8 mouse cellular contexts compared by ENCODE assay signal in the genomic region with DNA sequence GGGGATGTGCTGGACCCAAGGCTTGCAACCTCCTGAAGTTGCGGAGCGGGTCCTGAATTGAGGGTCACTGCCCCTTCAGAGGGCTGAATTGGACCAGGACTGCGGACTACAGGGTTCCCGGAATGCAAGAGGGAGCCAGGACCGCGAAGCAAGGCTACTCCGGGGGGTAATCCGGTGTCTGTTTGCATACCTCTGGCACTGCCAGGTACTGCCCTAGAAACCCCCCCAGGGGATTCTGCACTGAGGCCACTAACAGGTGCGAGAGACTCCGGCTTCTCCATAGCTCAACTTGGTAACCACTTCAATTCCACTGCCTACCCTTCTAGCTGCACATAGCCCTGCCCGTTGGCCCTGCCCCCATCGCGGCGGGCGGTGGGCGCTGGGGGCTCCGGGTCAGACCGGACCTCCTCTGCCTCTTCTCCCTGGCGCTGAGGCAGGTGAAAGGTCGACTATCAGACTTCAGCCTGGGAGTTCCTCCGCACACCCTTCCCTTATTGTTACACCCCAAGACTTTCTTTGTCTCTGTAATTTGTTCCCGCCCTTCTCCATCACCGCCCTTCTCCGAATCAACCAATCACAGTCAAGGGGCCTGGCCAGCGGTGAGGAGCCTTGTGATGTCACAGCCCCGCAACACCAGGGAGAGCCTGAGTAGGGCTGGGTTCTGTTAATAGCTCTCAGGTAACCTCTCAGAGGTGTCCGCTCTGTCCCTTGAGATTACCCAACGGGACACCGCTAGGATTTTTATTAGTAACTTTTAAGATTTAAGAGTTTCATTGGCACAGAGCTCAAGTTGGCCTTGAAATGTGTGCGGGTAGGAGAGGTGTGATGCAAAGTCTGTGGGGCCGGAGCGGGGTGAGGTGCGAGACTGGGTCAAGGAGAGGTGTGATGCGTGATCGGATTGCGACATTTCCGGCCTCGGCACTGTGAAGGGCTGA. TPM values are rescaled to one million over a fixed set of nuclear protein-coding genes. Genes with fewer than 3 reads are reported as not detected.
DNase-seq lines count a peak whose midpoint lies in the region; ATAC-seq and TF ChIP-seq lines count a peak whose summit lies in the region.

Gene 2810408A11Rik, minus strand, starts transcription at position 517 of the 935 bp plus-strand sequence.
Gene Neurl4, plus strand, starts transcription at position 602 of the 935 bp plus-strand sequence.

- H3K9me3 ChIP-seq in embryonic facial prominence, embryonic 15.5 days (replicated peaks), result no peaks in the 10 kb centered on the region
- H3K9me3 ChIP-seq in kidney, embryonic 14.5 days (ENCODE audit: control insufficient read depth, low read length), result no peaks in the 10 kb centered on the region
- no peaks in the 10 kb centered on the region for H3K9me3 ChIP-seq in limb, embryonic 15.5 days

- TF ChIP-seq CTCF in bone marrow, adult 2 months (IDR thresholded peaks at IDR 0.05; ENCODE audit: control insufficient read depth, insufficient read depth, low read length), result no peak

- peak; percentile 59 for TF ChIP-seq POLR2A in bone marrow, adult 2 months (IDR thresholded peaks at IDR 0.05; ENCODE audit: borderline replicate concordance, control insufficient read depth, low read depth, low read length)

- H3K4me2 ChIP-seq in embryonic facial prominence, embryonic 15.5 days (replicated peaks), result peak within 1 kb of the TSS; percentile 83
- H3K4me2 ChIP-seq in kidney, embryonic 14.5 days (replicated peaks; ENCODE audit: low read depth, low read length), result peak within 1 kb of the TSS; percentile 97
- H3K4me2 ChIP-seq in limb, embryonic 15.5 days, result peak within 1 kb of the TSS; percentile 91

- peak within 1 kb of the TSS; percentile 73 for H3K27ac ChIP-seq in bone marrow, adult 2 months (ENCODE audit: control insufficient read depth, insufficient read depth, low read depth, low read length, poor library complexity)
- peak within 1 kb of the TSS; percentile 99 for H3K27ac ChIP-seq in embryonic facial prominence, embryonic 15.5 days (replicated peaks)
- H3K27ac ChIP-seq in kidney, embryonic 14.5 days (ENCODE audit: low read depth, low read length), result peak within 1 kb of the TSS; percentile 99
- peak within 1 kb of the TSS; percentile 98 for H3K27ac ChIP-seq in limb, embryonic 15.5 days

- H3K9ac ChIP-seq in embryonic facial prominence, embryonic 15.5 days, result peak within 1 kb of the TSS; percentile 86
- H3K9ac ChIP-seq in kidney, embryonic 14.5 days (ENCODE audit: low read depth, low read length), result peak within 1 kb of the TSS; percentile 96
- H3K9ac ChIP-seq in limb, embryonic 15.5 days, result peak within 1 kb of the TSS; percentile 84

- ATAC-seq in embryonic facial prominence, embryonic 15.5 days (ENCODE audit: insufficient number of reproducible peaks, low FRiP score, low TSS enrichment, low read depth), result peak; percentile 94
- ATAC-seq in kidney, embryonic 14.5 days (ENCODE audit: low FRiP score, low TSS enrichment), result peak; percentile 94
- ATAC-seq in limb, embryonic 15.5 days (ENCODE audit: insufficient number of reproducible peaks, low FRiP score, low TSS enrichment, low read depth), result peak; percentile 92

- H3K4me3 ChIP-seq in bone marrow, adult 2 months (replicated peaks; ENCODE audit: control insufficient read depth, low read depth, low read length), result peak within 1 kb of the TSS; percentile 88
- H3K4me3 ChIP-seq in embryonic facial prominence, embryonic 15.5 days (replicated peaks), result peak within 1 kb of the TSS; percentile 72
- H3K4me3 ChIP-seq in kidney, embryonic 14.5 days (ENCODE audit: low read length), result peak within 1 kb of the TSS; percentile 93
- H3K4me3 ChIP-seq in limb, embryonic 15.5 days, result peak within 1 kb of the TSS; percentile 86

- peak; percentile 97 for DNase-seq in A20 (ENCODE audit: low read depth, low spot score)
- DNase-seq in heart, adult 9 months (ENCODE audit: low spot score in 2 of 2), result peak; percentile 93 to 94
- DNase-seq in monocyte, adult 2 months (ENCODE audit: low read depth in 1 of 2, low spot score in 2 of 2), result peak; percentile 68 to 82
- peak; percentile 94 to 95 for DNase-seq in spleen, postnatal 36 days (ENCODE audit: low spot score in 2 of 2)

- peaks cover 1% of the 10 kb centered on the region; the same call in 1 of the 2 replicates for H3K4me1 ChIP-seq in bone marrow, adult 2 months (ENCODE audit: control insufficient read depth, insufficient read depth, low read length)
- H3K4me1 ChIP-seq in embryonic facial prominence, embryonic 15.5 days, result peaks cover 27% of the 10 kb centered on the region
- H3K4me1 ChIP-seq in kidney, embryonic 14.5 days (ENCODE audit: control insufficient read depth, insufficient read depth, low read length), result peaks cover 17% of the 10 kb centered on the region
- H3K4me1 ChIP-seq in limb, embryonic 15.5 days, result peaks cover 23% of the 10 kb centered on the region

- H3K27me3 ChIP-seq in embryonic facial prominence, embryonic 15.5 days, result no peaks in the 10 kb centered on the region
- H3K27me3 ChIP-seq in kidney, embryonic 14.5 days (ENCODE audit: control insufficient read depth, insufficient read depth, low read length), result no peaks in the 10 kb centered on the region
- H3K27me3 ChIP-seq in limb, embryonic 15.5 days, result no peaks in the 10 kb centered on the region

- H3K36me3 ChIP-seq in embryonic facial prominence, embryonic 15.5 days, result peaks cover 20% of the 10 kb centered on the region
- H3K36me3 ChIP-seq in kidney, embryonic 14.5 days (ENCODE audit: control insufficient read depth, insufficient read depth, low read length), result peaks cover 24% of the 10 kb centered on the region
- H3K36me3 ChIP-seq in limb, embryonic 15.5 days, result peaks cover 25% of the 10 kb centered on the region

- under 1% methylated on average over 38 of the region's 38 CpGs for WGBS in bone marrow, adult 2 months
- under 1% methylated on average over 38 of the region's 38 CpGs for WGBS in embryonic facial prominence, embryonic 15.5 days
- WGBS in kidney, embryonic 14.5 days, result under 1% methylated on average over 38 of the region's 38 CpGs
- WGBS in limb, embryonic 15.5 days, result under 1% methylated on average over 38 of the region's 38 CpGs

RNA-seq across cellular contexts. Expression of gene 2810408A11Rik, which starts in this region (rescaled TPM):
- polyA plus RNA-seq in bone marrow, adult 2 months (2011; ENCODE audit: insufficient read depth, insufficient read length, low replicate concordance, missing spikeins), result 2.7 and 5.6 TPM in 2 replicates
- polyA plus RNA-seq in embryonic facial prominence, embryonic 15.5 days (2015; fragmentation: Nextera tagmentation; extraction: Ambion mirVana), result 8.7 and 9.4 TPM in 2 replicates
- polyA plus RNA-seq in kidney, embryonic 14.5 days (2014; fragmentation: Nextera tagmentation; extraction: Ambion mirVana), result 12.4 and 15.1 TPM in 2 replicates
- 7.6 and 8.4 TPM in 2 replicates for polyA plus RNA-seq in limb, embryonic 15.5 days (2015; fragmentation: Nextera tagmentation; extraction: Ambion mirVana)

RNA-seq across cellular contexts. Expression of gene Neurl4, which starts in this region (rescaled TPM):
- 25.7 and 38.2 TPM in 2 replicates for polyA plus RNA-seq in bone marrow, adult 2 months (2011; ENCODE audit: insufficient read depth, insufficient read length, low replicate concordance, missing spikeins)
- 7.8 and 8.5 TPM in 2 replicates for polyA plus RNA-seq in embryonic facial prominence, embryonic 15.5 days (2015; fragmentation: Nextera tagmentation; extraction: Ambion mirVana)
- polyA plus RNA-seq in kidney, embryonic 14.5 days (2014; fragmentation: Nextera tagmentation; extraction: Ambion mirVana), result 13.0 and 16.3 TPM in 2 replicates
- polyA plus RNA-seq in limb, embryonic 15.5 days (2015; fragmentation: Nextera tagmentation; extraction: Ambion mirVana), result 7.1 and 7.3 TPM in 2 replicates

Comparison
In these comparisons a context has a peak if more than half of its experiments do, and no peak if none do; other contexts are left out.
1. Peak in every context shown above with its lines: DNase-seq, ATAC-seq, H3K4me3 ChIP-seq and H3K27ac ChIP-seq.